Mouse (Mus musculus) frontal cortex, adult (tissue): ENCODE data around the gene Spint2.

Experiments
- ATAC-seq: cut with Nextera tagmentation; 2 replicates; pipeline ENCODE4 v1.9.2; 2017; ENCODE audit warnings: mild to moderate bottlenecking, moderate library complexity, mixed read lengths; ENCODE audit not compliant: low TSS enrichment

Spint2 gene

GRCm38 (mm10) chr7:29282074-29282554, 402 bp upstream of the Spint2 start:
- ATAC-seq: no peak

GRCm38 (mm10) chr7:29280801-29281200, 911 bp downstream of the Spint2 start:
- ATAC-seq: no peak

GRCm38 (mm10) chr7:29279924-29280323, 1.8 kb downstream of the Spint2 start:
- no peak for ATAC-seq

GRCm38 (mm10) chr7:29279261-29279660, 2.5 kb downstream of the Spint2 start:
- no peak for ATAC-seq

- ATAC-seq: no peak
These were observed 4.2 kb downstream of the Spint2 start for GRCm38 (mm10) chr7:29277510-29277909.

- ATAC-seq: no peak
These were observed 5.0 kb downstream of the Spint2 start for GRCm38 (mm10) chr7:29276715-29277114.

- ATAC-seq: peak; percentile 81
These were observed 9.8 kb downstream of the Spint2 start for GRCm38 (mm10) chr7:29271687-29272465.

- ATAC-seq: no peak
These were observed 11.3 kb downstream of the Spint2 start for GRCm38 (mm10) chr7:29270445-29270844.

GRCm38 (mm10) chr7:29266931-29267330, 14.8 kb downstream of the Spint2 start:
- no peak for ATAC-seq

GRCm38 (mm10) chr7:29265636-29266035, 16.1 kb downstream of the Spint2 start:
- ATAC-seq: no peak

- no peak for ATAC-seq
These were observed 17.9 kb downstream of the Spint2 start for GRCm38 (mm10) chr7:29263831-29264230.

GRCm38 (mm10) chr7:29262151-29262550, 19.6 kb downstream of the Spint2 start:
- ATAC-seq: no peak

GRCm38 (mm10) chr7:29259781-29260730, 21.7 kb downstream of the Spint2 start:
- no peak for ATAC-seq

GRCm38 (mm10) chr7:29257368-29257767, 24.3 kb downstream of the Spint2 start:
- ATAC-seq: no peak

- no peak for ATAC-seq
These were observed 25.8 kb downstream of the Spint2 start for GRCm38 (mm10) chr7:29255875-29256274.

GRCm38 (mm10) chr7:29253842-29254241, 27.9 kb downstream of the Spint2 start:
- no peak for ATAC-seq

- ATAC-seq: no peak
These were observed 30.5 kb downstream of the Spint2 start for GRCm38 (mm10) chr7:29251166-29251565.

- ATAC-seq: no peak
These were observed 33.4 kb downstream of the Spint2 start, which contains the start of gene 2200002D01Rik for GRCm38 (mm10) chr7:29248261-29248841. 2200002D01Rik (minus strand) TSS chr7:29248466.

- ATAC-seq: no peak
These were observed 34.0 kb downstream of the Spint2 start for GRCm38 (mm10) chr7:29247706-29248105.

GRCm38 (mm10) chr7:29247314-29247700, 34.4 kb downstream of the Spint2 start:
- ATAC-seq: peak; percentile 22; the same call in 1 of the 2 replicates

- peak; percentile 18; the same call in 1 of the 2 replicates for ATAC-seq
These were observed 34.9 kb downstream of the Spint2 start for GRCm38 (mm10) chr7:29246619-29247313.
